Mouse (Mus musculus) limb, embryonic 14.5 days (tissue): ENCODE measurements around the gene Wars. TPM values are rescaled to one million over a fixed set of nuclear protein-coding genes. Genes with fewer than 3 reads are reported as not detected.

Source experiments
- ATAC-seq: fragments of 200-750 bp; cut with Nextera tagmentation; 2 replicates; pipeline ENCODE4 v1.8.0; 2017; ENCODE audit warnings: low read depth, moderate number of reproducible peaks, moderate TSS enrichment; ENCODE audit not compliant: low FRiP score
- DNase-seq: peaks from one replicate; pipeline ENCODE4 v3.0.0-alpha.2; 2015; ENCODE audit warnings: low spot score
- H3K27ac ChIP-seq: fragments of 300-500 bp; sonication (generic); replicated peaks from 2 replicates; pipeline ENCODE4 v1.5.1; 2014; ENCODE audit warnings: low read depth, mild to moderate bottlenecking, low read length, moderate library complexity, mixed read lengths
- H3K27me3 ChIP-seq: fragments of 300-500 bp; sonication (generic); 2 replicates; pipeline ENCODE4 v1.6.1; 2014; ENCODE audit warnings: low read length, mixed read lengths; ENCODE audit not compliant: control insufficient read depth, insufficient read depth
- H3K36me3 ChIP-seq: fragments of 300-500 bp; sonication (generic); 2 replicates; pipeline ENCODE4 v1.6.1; 2014; ENCODE audit warnings: mild to moderate bottlenecking, low read length, moderate library complexity, mixed read lengths; ENCODE audit not compliant: control insufficient read depth, insufficient read depth
- H3K4me1 ChIP-seq: fragments of 300-500 bp; sonication (generic); 2 replicates; pipeline ENCODE4 v1.6.1; 2014; ENCODE audit warnings: antibody characterized with exemption, low read length, mixed read lengths; ENCODE audit not compliant: control insufficient read depth, insufficient read depth
- H3K4me2 ChIP-seq: fragments of 300-500 bp; sonication (generic); replicated peaks from 2 replicates; pipeline ENCODE4 v1.6.1; 2014; ENCODE audit warnings: low read depth, mild to moderate bottlenecking, low read length, moderate library complexity; ENCODE audit not compliant: severe bottlenecking
- H3K4me3 ChIP-seq: fragments of 300-500 bp; sonication (generic); replicated peaks from 2 replicates; pipeline ENCODE4 v1.5.1; 2014; ENCODE audit warnings: low read length
- H3K9ac ChIP-seq: fragments of 300-500 bp; sonication (generic); 2 replicates; pipeline ENCODE4 v1.6.1; 2014; ENCODE audit warnings: mild to moderate bottlenecking, low read depth, low read length, moderate library complexity; ENCODE audit not compliant: severe bottlenecking
- H3K9me3 ChIP-seq: fragments of 300-500 bp; sonication (generic); 2 replicates; pipeline ENCODE4 v1.6.1; 2016; ENCODE audit warnings: low read length; ENCODE audit not compliant: control insufficient read depth
- POLR2A ChIP-seq: fragments of 200-500 bp; IDR thresholded peaks from 2 replicates; pipeline ENCODE4 v1.8.0; 2012; ENCODE audit warnings: inconsistent platforms, mild to moderate bottlenecking, moderate library complexity, borderline replicate concordance; ENCODE audit not compliant: insufficient read depth, insufficient read length; ENCODE audit errors: extremely low read depth
- WGBS: fragments of 180-500 bp; shearing (Covaris S2); extraction: QIAGEN DNeasy Blood & Tissue Kit; methylation state at CpG from one replicate; pipeline ENCODE4 v1.1.7; 2014; 5-methylcytosine and 5-hydroxymethylcytosine counted together
- polyA plus RNA-seq, 2 experiments: library from polyadenylated mRNA; depleted of rRNA in 1 of 2; stranded (reverse) in 1 of 2; unstranded in 1 of 2; fragments of >200 nt; fragmentation: Nextera tagmentation in 1 of 2; extraction: Ambion mirVana in 1 of 2; gene quantifications; 2 replicates each; pipeline versions ENCODE4 v1.2.1 to v1.2.3; 2012 to 2014

The Wars gene
- polyA plus RNA-seq, 2 experiments, result 65.6 to 67.6 TPM

- no peaks in the 10 kb centered on the region for H3K9me3 ChIP-seq
- WGBS, result 56% methylated on average over 7 of the region's 7 CpGs
- DNase-seq (no peak), ATAC-seq (no peak)
- H3K27me3 ChIP-seq, result no peaks in the 10 kb centered on the region
- peak overlapping the region; percentile 67 for H3K27ac ChIP-seq
- peak overlapping the region; percentile 91 for H3K9ac ChIP-seq
- peak overlapping the region; percentile 95 for H3K4me2 ChIP-seq
- H3K4me1 ChIP-seq, result peaks cover 27% of the 10 kb centered on the region
- peak overlapping the region; percentile 71 for H3K4me3 ChIP-seq
- H3K36me3 ChIP-seq, result peaks cover 8% of the 10 kb centered on the region
- TF ChIP-seq POLR2A, result no peak
Observed at GRCm38 (mm10) chr12:108836722-108837121, 57.3 kb downstream of the Wars start.

- Histone ChIP-seq H3K4me2 (peak within 1 kb of the TSS; percentile 95), H3K27me3 (no peaks in the 10 kb centered on the region), H3K4me1 (peaks cover 27% of the 10 kb centered on the region), H3K9me3 (no peaks in the 10 kb centered on the region), H3K27ac (peak within 1 kb of the TSS; percentile 67), H3K9ac (peak within 1 kb of the TSS; percentile 91), H3K4me3 (peak within 1 kb of the TSS; percentile 71), H3K36me3 (no peaks in the 10 kb centered on the region)
- ATAC-seq (peak; percentile 99), DNase-seq (peak; percentile 96)
- peak; percentile 79; the same call in 1 of the 2 replicates for TF ChIP-seq POLR2A
- 1% methylated on average over 35 of the region's 53 CpGs for WGBS
Observed at GRCm38 (mm10) chr12:108835840-108836409, 58.0 kb downstream of the Wars start, which contains the start of the genes Slc25a29 and Slc25a47. Slc25a29 (minus strand) TSS chr12:108835883. Slc25a47 (plus strand) TSS chr12:108836046.

- 0 out of 2 replicates have a peak overlapping the region, but pooled peaks have one; percentile 3 for H3K27ac ChIP-seq
Observed at GRCm38 (mm10) chr12:108835208-108835839, 58.6 kb downstream of the Wars start.

GRCm38 (mm10) chr12:108834786-108835185 is 59.2 kb downstream of the Wars start:
- Histone ChIP-seq H3K4me1 (peaks cover 27% of the 10 kb centered on the region), H3K4me2 (peak overlapping the region; percentile 95), H3K27me3 (no peaks in the 10 kb centered on the region), H3K9ac (0 out of 2 replicates have a peak overlapping the region, but pooled peaks have one; percentile 91), H3K9me3 (no peaks in the 10 kb centered on the region), H3K4me3 (peak overlapping the region; percentile 71), H3K36me3 (peaks cover 4% of the 10 kb centered on the region; the same call in 1 of the 2 replicates), H3K27ac (no peak overlapping the region)
- DNase-seq (no peak), ATAC-seq (no peak)
- 30% methylated on average over 5 of the region's 5 CpGs for WGBS
- no peak for TF ChIP-seq POLR2A

More at GRCm38 (mm10) chr12:108835208-108835839, 58.6 kb downstream of the Wars start:
- H3K4me2 ChIP-seq, result peak overlapping the region; percentile 95
- ATAC-seq (no peak), DNase-seq (no peak)
- no peak for TF ChIP-seq POLR2A
- peaks cover 1% of the 10 kb centered on the region; the same call in 1 of the 2 replicates for H3K36me3 ChIP-seq
- 2% methylated on average over 49 of the region's 51 CpGs for WGBS
- H3K27me3 ChIP-seq, result no peaks in the 10 kb centered on the region
- peak overlapping the region; percentile 91 for H3K9ac ChIP-seq
- H3K4me1 ChIP-seq, result peaks cover 27% of the 10 kb centered on the region
- H3K4me3 ChIP-seq, result peak overlapping the region; percentile 71
- no peaks in the 10 kb centered on the region for H3K9me3 ChIP-seq

GRCm38 (mm10) chr12:108834337-108834736 is 59.6 kb downstream of the Wars start:
- Histone ChIP-seq H3K9me3 (no peaks in the 10 kb centered on the region), H3K27ac (no peak overlapping the region), H3K9ac (no peak overlapping the region), H3K36me3 (peaks cover 4% of the 10 kb centered on the region; the same call in 1 of the 2 replicates), H3K27me3 (no peaks in the 10 kb centered on the region), H3K4me2 (peak overlapping the region; percentile 95; the same call in 1 of the 2 replicates), H3K4me3 (no peak overlapping the region), H3K4me1 (peaks cover 27% of the 10 kb centered on the region)
- ATAC-seq, result no peak
- TF ChIP-seq POLR2A, result no peak
- DNase-seq, result no peak
- WGBS, result 82% methylated on average over 3 of the region's 3 CpGs
